In genomic region chr16:90303286-90303987, GRCm38 (mm10) we compare ENCODE assay signal across 13 mouse cellular contexts.
"Had no signal": no experiment of that assay in that cellular context is flagged by ENCODE, and none has a peak within 500 bp of the region (broad histone marks: within the 10 kb centered on the region; RNA-seq: fewer than 3 reads in every experiment).

No protein-coding gene starts in this region.

- H3K4me1 ChIP-seq: liver, embryonic 13.5 days; lung, embryonic 15.5 days had no signal

- H3K4me2 ChIP-seq: liver, embryonic 13.5 days; lung, embryonic 15.5 days; neural tube, embryonic 12.5 days had no signal

- H3K9me3 ChIP-seq: liver, embryonic 13.5 days; lung, embryonic 15.5 days; neural tube, embryonic 12.5 days had no signal

- H3K27ac ChIP-seq: liver, embryonic 13.5 days; lung, embryonic 15.5 days; macrophage; neural tube, embryonic 12.5 days; stomach, postnatal 0 days had no signal

- DNase-seq: kidney, postnatal 25 days; layer of hippocampus, adult 9-11 months; liver; liver, embryonic 13.5 days; liver, postnatal 0 days; lung, postnatal 14 days; midbrain, embryonic 14.5 days; thymus, postnatal 4 days had no signal

- H3K36me3 ChIP-seq: liver, embryonic 13.5 days; lung, embryonic 15.5 days; neural tube, embryonic 12.5 days had no signal

- H3K9ac ChIP-seq: liver, embryonic 13.5 days; liver, postnatal 0 days; lung, embryonic 15.5 days; neural tube, embryonic 12.5 days had no signal

- H3K4me3 ChIP-seq: liver, embryonic 13.5 days; lung, embryonic 15.5 days; megakaryocyte, embryonic 14.5 days; neural tube, embryonic 12.5 days had no signal

- H3K27me3 ChIP-seq: megakaryocyte, embryonic 14.5 days; neural tube, embryonic 12.5 days had no signal

- ATAC-seq: liver, postnatal 0 days had no signal
